Mouse (Mus musculus) stomach, embryonic 14.5 days (tissue): ENCODE measurements around the gene Cerk. TPM values are rescaled to one million over a fixed set of nuclear protein-coding genes. Genes with fewer than 3 reads are reported as not detected.

ENCODE experiments used
- ATAC-seq: fragments of 200-750 bp; cut with Nextera tagmentation; 2 replicates; pipeline ENCODE4 v1.8.0; 2017; ENCODE audit warnings: low read depth, moderate TSS enrichment; ENCODE audit not compliant: insufficient number of reproducible peaks, insufficient read depth, low FRiP score
- H3K27ac ChIP-seq: fragments of 300-500 bp; sonication (generic); 2 replicates; pipeline ENCODE4 v1.5.1; 2014; ENCODE audit warnings: mild to moderate bottlenecking, low read length, moderate library complexity, mixed read lengths
- H3K27me3 ChIP-seq: fragments of 300-500 bp; sonication (generic); 2 replicates; pipeline ENCODE4 v1.6.1; 2014; ENCODE audit warnings: low read length, control low read depth, mixed read lengths; ENCODE audit not compliant: control insufficient read depth, insufficient read depth
- H3K36me3 ChIP-seq: fragments of 300-500 bp; sonication (generic); 2 replicates; pipeline ENCODE4 v1.6.1; 2014; ENCODE audit warnings: mild to moderate bottlenecking, control low read depth, low read length, moderate library complexity, mixed read lengths; ENCODE audit not compliant: control insufficient read depth, insufficient read depth
- H3K4me1 ChIP-seq: fragments of 300-500 bp; sonication (generic); 2 replicates; pipeline ENCODE4 v1.6.1; 2014; ENCODE audit warnings: low read length, control low read depth, mixed read lengths; ENCODE audit not compliant: control insufficient read depth, insufficient read depth
- H3K4me2 ChIP-seq: fragments of 300-500 bp; sonication (generic); replicated peaks from 2 replicates; pipeline ENCODE4 v1.6.1; 2014; ENCODE audit warnings: low read depth, low read length, control low read depth
- H3K4me3 ChIP-seq: fragments of 300-500 bp; sonication (generic); 2 replicates; pipeline ENCODE4 v1.5.1; 2014; ENCODE audit warnings: low read depth, low read length, control low read depth
- H3K9ac ChIP-seq: fragments of 300-500 bp; sonication (generic); replicated peaks from 2 replicates; pipeline ENCODE4 v1.6.1; 2014; ENCODE audit warnings: low read depth, mild to moderate bottlenecking, control low read depth, low read length, moderate library complexity, mixed read lengths
- H3K9me3 ChIP-seq: fragments of 300-500 bp; sonication (generic); 2 replicates; pipeline ENCODE4 v1.6.1; 2016; ENCODE audit warnings: low read depth, low read length, control low read depth; ENCODE audit not compliant: control insufficient read depth
- WGBS: fragments of 180-500 bp; shearing (Covaris S2); extraction: QIAGEN DNeasy Blood & Tissue Kit; methylation state at CpG from one replicate; pipeline ENCODE4 v1.1.7; 2014; 5-methylcytosine and 5-hydroxymethylcytosine counted together
- polyA plus RNA-seq: library from polyadenylated mRNA; unstranded; fragments of >200 nt; fragmentation: Nextera tagmentation; extraction: Ambion mirVana; gene quantifications from 2 replicates; pipeline ENCODE4 v1.2.1, GENCODE M21; 2014

Cerk gene
- polyA plus RNA-seq, 1 experiment from 2014 or later = 10.3 TPM

GRCm38 (mm10) chr15:86093236-86093635 lies 92.7 kb downstream of the Cerk start:
- 81% methylated on average over 1 of the region's 1 CpGs for WGBS
- Histone ChIP-seq H3K4me2 (no peak overlapping the region), H3K9ac (no peak overlapping the region), H3K36me3 (no peaks in the 10 kb centered on the region), H3K9me3 (no peaks in the 10 kb centered on the region), H3K27me3 (no peaks in the 10 kb centered on the region), H3K4me1 (peaks cover 29% of the 10 kb centered on the region), H3K27ac (no peak overlapping the region), H3K4me3 (no peak overlapping the region)
- no peak for ATAC-seq

- Histone ChIP-seq H3K9me3 (no peaks in the 10 kb centered on the region), H3K36me3 (no peaks in the 10 kb centered on the region), H3K4me3 (no peak overlapping the region), H3K27me3 (no peaks in the 10 kb centered on the region), H3K4me1 (peaks cover 34% of the 10 kb centered on the region), H3K27ac (peak overlapping the region; percentile 23; the same call in 1 of the 2 replicates), H3K9ac (no peak overlapping the region), H3K4me2 (no peak overlapping the region)
- 86% methylated on average over 12 of the region's 12 CpGs for WGBS
- no peak for ATAC-seq
These were observed 93.8 kb downstream of the Cerk start for GRCm38 (mm10) chr15:86091998-86092670.

GRCm38 (mm10) chr15:86091201-86091997 lies 94.5 kb downstream of the Cerk start:
- H3K4me1 ChIP-seq = peaks cover 40% of the 10 kb centered on the region
- H3K4me3 ChIP-seq = no peak overlapping the region
- 90% methylated on average over 23 of the region's 23 CpGs for WGBS
- H3K27me3 ChIP-seq = no peaks in the 10 kb centered on the region
- H3K9ac ChIP-seq = no peak overlapping the region
- H3K36me3 ChIP-seq = no peaks in the 10 kb centered on the region
- no peaks in the 10 kb centered on the region for H3K9me3 ChIP-seq
- peak overlapping the region; percentile 21; the same call in 1 of the 2 replicates for H3K27ac ChIP-seq
- no peak for ATAC-seq
- H3K4me2 ChIP-seq = no peak overlapping the region

- H3K4me3 ChIP-seq = no peak overlapping the region
- no peak overlapping the region for H3K9ac ChIP-seq
- H3K4me2 ChIP-seq = no peak overlapping the region
- no peaks in the 10 kb centered on the region for H3K27me3 ChIP-seq
- H3K4me1 ChIP-seq = peaks cover 48% of the 10 kb centered on the region
- ATAC-seq = no peak
- H3K36me3 ChIP-seq = no peaks in the 10 kb centered on the region
- 88% methylated on average over 8 of the region's 8 CpGs for WGBS
- H3K27ac ChIP-seq = peak overlapping the region; percentile 59; the same call in 1 of the 2 replicates
- no peaks in the 10 kb centered on the region for H3K9me3 ChIP-seq
These were observed 95.4 kb downstream of the Cerk start for GRCm38 (mm10) chr15:86090578-86090977.

GRCm38 (mm10) chr15:86089991-86090529 lies 95.9 kb downstream of the Cerk start:
- Histone ChIP-seq H3K4me3 (no peak overlapping the region), H3K27me3 (no peaks in the 10 kb centered on the region), H3K9ac (no peak overlapping the region), H3K36me3 (no peaks in the 10 kb centered on the region), H3K27ac (peak overlapping the region; percentile 59), H3K9me3 (no peaks in the 10 kb centered on the region), H3K4me1 (peaks cover 53% of the 10 kb centered on the region), H3K4me2 (no peak overlapping the region)
- 29% methylated on average over 11 of the region's 11 CpGs for WGBS
- ATAC-seq = peak; percentile 16; the same call in 1 of the 2 replicates

Other genes starting within 250 kb of the Cerk start
- 6.8 and 7.8 TPM in 2 replicates for gene Celsr1, start 152.4 kb downstream of the Cerk start, polyA plus RNA-seq
- gene Gramd4, start 128.4 kb downstream of the Cerk start, polyA plus RNA-seq = 7.2 and 7.6 TPM in 2 replicates
- 9.3 and 9.7 TPM in 2 replicates for gene Tbc1d22a, start 28.3 kb upstream of the Cerk start, polyA plus RNA-seq